Mouse (Mus musculus) thymus, adult 2 months (tissue): ENCODE results near the gene Gm609. TPM values are rescaled to one million over a fixed set of nuclear protein-coding genes. Genes with fewer than 3 reads are reported as not detected.

Experiments
- DNase-seq: peaks from one replicate; pipeline ENCODE4 v3.0.0; 2021
- H3K27ac ChIP-seq: fragments of 200-500 bp; 2 replicates; pipeline ENCODE4 v1.5.1; 2012; ENCODE audit warnings: low read length, control low read depth; ENCODE audit not compliant: control insufficient read depth, insufficient read depth
- H3K27me3 ChIP-seq: fragments of 200-500 bp; 2 replicates; pipeline ENCODE4 v1.6.1; 2012; ENCODE audit warnings: mild to moderate bottlenecking, low read length, moderate library complexity, mixed read lengths; ENCODE audit not compliant: control insufficient read depth, insufficient read depth
- H3K36me3 ChIP-seq: fragments of 200-500 bp; 2 replicates; pipeline ENCODE4 v1.6.1; 2012; ENCODE audit warnings: mild to moderate bottlenecking, low read length, moderate library complexity; ENCODE audit not compliant: control insufficient read depth, insufficient read depth
- H3K4me1 ChIP-seq: fragments of 200-500 bp; replicated peaks from 2 replicates; pipeline ENCODE4 v1.6.1; 2012; ENCODE audit warnings: low read length; ENCODE audit not compliant: control insufficient read depth, insufficient read depth
- H3K4me3 ChIP-seq: fragments of 200-500 bp; 2 replicates; pipeline ENCODE4 v1.5.1; 2012; ENCODE audit warnings: mild to moderate bottlenecking, low read length, control low read depth, moderate library complexity; ENCODE audit not compliant: control insufficient read depth, insufficient read depth
- CTCF ChIP-seq: fragments of 200-500 bp; IDR thresholded peaks from 2 replicates; pipeline ENCODE4 v1.5.1; 2012; ENCODE audit warnings: mild to moderate bottlenecking, control low read depth, low read length, moderate library complexity, borderline replicate concordance; ENCODE audit not compliant: control insufficient read depth, poor library complexity, insufficient read depth; ENCODE audit errors: extremely low read depth
- POLR2A ChIP-seq: fragments of 200-500 bp; IDR thresholded peaks from 2 replicates; pipeline ENCODE4 v1.6.1; 2012; ENCODE audit warnings: mild to moderate bottlenecking, low read length, control low read depth, moderate library complexity; ENCODE audit not compliant: control insufficient read depth, poor library complexity, insufficient read depth; ENCODE audit errors: extremely low read depth
- WGBS: fragments of 180-500 bp; shearing (Covaris S2); methylation state at CpG from one replicate; pipeline ENCODE4 v1.1.7; 2018; 5-methylcytosine and 5-hydroxymethylcytosine counted together
- polyA plus RNA-seq: library from polyadenylated mRNA; depleted of rRNA; stranded (reverse); fragments of >200 nt; gene quantifications from 2 replicates; pipeline ENCODE4 v1.2.3, GENCODE M21; 2012

Gm609 gene
- polyA plus RNA-seq, 1 experiment: 0.04 TPM

- H3K27ac ChIP-seq: no peak overlapping the region
- no peaks in the 10 kb centered on the region for H3K36me3 ChIP-seq
- TF ChIP-seq POLR2A (no peak), CTCF (no peak)
- no peak overlapping the region for H3K4me3 ChIP-seq
- DNase-seq: no peak
- WGBS: 86% methylated on average over 2 of the region's 2 CpGs
- H3K27me3 ChIP-seq: no peaks in the 10 kb centered on the region
- no peaks in the 10 kb centered on the region for H3K4me1 ChIP-seq
Observed at GRCm38 (mm10) chr16:45397440-45397839, 95.3 kb downstream of the Gm609 start.

GRCm38 (mm10) chr16:45392246-45392645 lies 100.5 kb downstream of the Gm609 start:
- DNase-seq: no peak
- Histone ChIP-seq H3K4me3 (no peak overlapping the region), H3K4me1 (no peaks in the 10 kb centered on the region), H3K36me3 (no peaks in the 10 kb centered on the region), H3K27ac (no peak overlapping the region), H3K27me3 (no peaks in the 10 kb centered on the region)
- no peak for TF ChIP-seq CTCF
- TF ChIP-seq POLR2A: no peak
- WGBS: 96% methylated on average over 6 of the region's 6 CpGs

GRCm38 (mm10) chr16:45391680-45392079 lies 101.1 kb downstream of the Gm609 start:
- Histone ChIP-seq H3K36me3 (no peaks in the 10 kb centered on the region), H3K4me3 (no peak overlapping the region), H3K27me3 (no peaks in the 10 kb centered on the region), H3K27ac (no peak overlapping the region), H3K4me1 (no peaks in the 10 kb centered on the region)
- TF ChIP-seq POLR2A: no peak
- no peak for TF ChIP-seq CTCF
- 98% methylated on average over 3 of the region's 3 CpGs for WGBS
- DNase-seq: no peak

- 88% methylated on average over 5 of the region's 5 CpGs for WGBS
- TF ChIP-seq CTCF (no peak), POLR2A (no peak)
- Histone ChIP-seq H3K27ac (no peak overlapping the region), H3K27me3 (no peaks in the 10 kb centered on the region), H3K4me3 (no peak overlapping the region), H3K36me3 (no peaks in the 10 kb centered on the region), H3K4me1 (no peaks in the 10 kb centered on the region)
- no peak for DNase-seq
Observed at GRCm38 (mm10) chr16:45390286-45390956, 102.3 kb downstream of the Gm609 start.

- 12% methylated on average over 2 of the region's 2 CpGs for WGBS
- Histone ChIP-seq H3K4me3 (no peak overlapping the region), H3K27me3 (no peaks in the 10 kb centered on the region), H3K36me3 (no peaks in the 10 kb centered on the region), H3K4me1 (no peaks in the 10 kb centered on the region), H3K27ac (no peak overlapping the region)
- TF ChIP-seq CTCF: no peak
- no peak for DNase-seq
Observed at GRCm38 (mm10) chr16:45389833-45390232, 102.9 kb downstream of the Gm609 start.

- no peak overlapping the region for H3K4me3 ChIP-seq
- no peaks in the 10 kb centered on the region for H3K27me3 ChIP-seq
- TF ChIP-seq POLR2A (no peak), CTCF (no peak)
- no peak overlapping the region for H3K27ac ChIP-seq
- 96% methylated on average over 2 of the region's 2 CpGs for WGBS
- H3K4me1 ChIP-seq: no peaks in the 10 kb centered on the region
- no peak for DNase-seq
- no peaks in the 10 kb centered on the region for H3K36me3 ChIP-seq
Observed at GRCm38 (mm10) chr16:45389041-45389440, 103.7 kb downstream of the Gm609 start.

GRCm38 (mm10) chr16:45381811-45382210 lies 111.0 kb downstream of the Gm609 start:
- WGBS: 19% methylated on average over 3 of the region's 3 CpGs
- TF ChIP-seq POLR2A (no peak), CTCF (no peak)
- Histone ChIP-seq H3K4me3 (no peak overlapping the region), H3K27ac (no peak overlapping the region), H3K27me3 (no peaks in the 10 kb centered on the region), H3K36me3 (no peaks in the 10 kb centered on the region), H3K4me1 (no peaks in the 10 kb centered on the region; the same call in 1 of the 2 replicates)
- no peak for DNase-seq
